Mouse (Mus musculus) liver, postnatal 0 days (tissue): ENCODE results near the gene Naa50. TPM values are rescaled to one million over a fixed set of nuclear protein-coding genes. Genes with fewer than 3 reads are reported as not detected.
A peak's percentile ranks its signal among the peaks of the same experiment; 100 is the strongest.

ENCODE experiments used
- ATAC-seq: fragments of 200-750 bp; cut with Nextera tagmentation; 2 replicates; pipeline ENCODE4 v1.8.0; 2017; ENCODE audit warnings: mild to moderate bottlenecking, moderate library complexity
- DNase-seq: peaks from one replicate; pipeline ENCODE4 v3.0.0-alpha.2; 2016
- H3K27ac ChIP-seq: fragments of 300-500 bp; sonication (generic); 2 replicates; pipeline ENCODE4 v1.5.1; 2014; ENCODE audit warnings: antibody characterized with exemption, moderate library complexity, mild to moderate bottlenecking, low read depth
- H3K27me3 ChIP-seq: fragments of 300-500 bp; sonication (generic); 2 replicates; pipeline ENCODE4 v1.6.1; 2014; ENCODE audit warnings: low read length, control low read depth, mixed read lengths; ENCODE audit not compliant: insufficient read depth
- H3K36me3 ChIP-seq: fragments of 300-500 bp; sonication (generic); replicated peaks from 2 replicates; pipeline ENCODE4 v1.6.1; 2014; ENCODE audit warnings: mild to moderate bottlenecking, control low read depth, low read length, moderate library complexity, mixed read lengths; ENCODE audit not compliant: insufficient read depth
- H3K4me1 ChIP-seq: fragments of 300-500 bp; sonication (generic); 2 replicates; pipeline ENCODE4 v1.6.1; 2014; ENCODE audit warnings: antibody characterized with exemption, mild to moderate bottlenecking, control low read depth; ENCODE audit not compliant: insufficient read depth
- H3K4me2 ChIP-seq: fragments of 300-500 bp; sonication (generic); 2 replicates; pipeline ENCODE4 v1.6.1; 2014; ENCODE audit warnings: low read depth, mild to moderate bottlenecking, low read length, moderate library complexity, mixed read lengths
- H3K4me3 ChIP-seq: fragments of 300-500 bp; sonication (generic); 2 replicates; pipeline ENCODE4 v1.5.1; 2014; ENCODE audit warnings: low read depth, low read length
- H3K9ac ChIP-seq: fragments of 300-500 bp; sonication (generic); replicated peaks from 2 replicates; pipeline ENCODE4 v1.6.1; 2014; ENCODE audit warnings: mild to moderate bottlenecking, moderate library complexity
- H3K9me3 ChIP-seq: fragments of 300-500 bp; sonication (generic); 2 replicates; pipeline ENCODE4 v1.6.1; 2016; ENCODE audit warnings: mild to moderate bottlenecking, control low read depth, low read length, mixed read lengths
- CTCF ChIP-seq: sonication (generic); IDR thresholded peaks from 2 replicates; pipeline ENCODE4 v1.5.1; 2016; ENCODE audit warnings: antibody characterized with exemption, low read depth
- EP300 ChIP-seq: IDR thresholded peaks from 2 replicates; pipeline ENCODE4 v1.6.1; 2016; ENCODE audit warnings: antibody characterized with exemption, low read depth, mild to moderate bottlenecking
- WGBS: fragments of 180-500 bp; shearing (Covaris S2); extraction: QIAGEN DNeasy Blood & Tissue Kit; methylation state at CpG from one replicate; pipeline ENCODE4 v1.1.7; 2014; ENCODE audit not compliant: insufficient replicate concordance; 5-methylcytosine and 5-hydroxymethylcytosine counted together
- polyA plus RNA-seq: library from polyadenylated mRNA; unstranded; fragments of >200 nt; fragmentation: Nextera tagmentation; extraction: Ambion mirVana; gene quantifications from 2 replicates; pipeline ENCODE4 v1.2.1, GENCODE M21; 2015

Naa50 gene
- polyA plus RNA-seq, 1 experiment from 2014 or later, result 46.5 TPM

GRCm38 (mm10) chr16:44109002-44109401 is 30.6 kb upstream of the Naa50 start:
- Histone ChIP-seq H3K27me3 (no peaks in the 10 kb centered on the region), H3K4me2 (no peak overlapping the region), H3K4me3 (no peak overlapping the region), H3K27ac (no peak overlapping the region), H3K9me3 (no peaks in the 10 kb centered on the region), H3K4me1 (no peaks in the 10 kb centered on the region), H3K36me3 (peaks cover 63% of the 10 kb centered on the region), H3K9ac (no peak overlapping the region)
- no peak for TF ChIP-seq EP300
- no peak for TF ChIP-seq CTCF
- no peak for DNase-seq
- 75% methylated on average over 4 of the region's 4 CpGs for WGBS
- no peak for ATAC-seq

GRCm38 (mm10) chr16:44119753-44120501 is 19.7 kb upstream of the Naa50 start:
- no peaks in the 10 kb centered on the region for H3K27me3 ChIP-seq
- WGBS, result 74% methylated on average over 7 of the region's 7 CpGs
- DNase-seq, result no peak

GRCm38 (mm10) chr16:44122122-44122521 is 17.5 kb upstream of the Naa50 start:
- H3K27me3 ChIP-seq, result no peaks in the 10 kb centered on the region
- ATAC-seq, result no peak
- 83% methylated on average over 6 of the region's 6 CpGs for WGBS
- H3K9me3 ChIP-seq, result no peaks in the 10 kb centered on the region
- H3K4me2 ChIP-seq, result no peak overlapping the region
- H3K9ac ChIP-seq, result no peak overlapping the region
- TF ChIP-seq CTCF (no peak), EP300 (no peak)
- H3K4me1 ChIP-seq, result no peaks in the 10 kb centered on the region
- DNase-seq, result no peak
- no peak overlapping the region for H3K4me3 ChIP-seq
- H3K27ac ChIP-seq, result no peak overlapping the region
- no peaks in the 10 kb centered on the region for H3K36me3 ChIP-seq

More at GRCm38 (mm10) chr16:44119753-44120501, 19.7 kb upstream of the Naa50 start:
- Histone ChIP-seq H3K9ac (no peak overlapping the region), H3K4me2 (no peak overlapping the region), H3K36me3 (peaks cover 8% of the 10 kb centered on the region), H3K27ac (no peak overlapping the region), H3K4me1 (no peaks in the 10 kb centered on the region), H3K9me3 (no peaks in the 10 kb centered on the region), H3K4me3 (no peak overlapping the region)
- ATAC-seq, result peak; percentile 45
- TF ChIP-seq EP300 (no peak), CTCF (no peak)

GRCm38 (mm10) chr16:44122574-44122973 is 17.1 kb upstream of the Naa50 start:
- Histone ChIP-seq H3K27ac (no peak overlapping the region), H3K4me3 (no peak overlapping the region), H3K9ac (no peak overlapping the region), H3K4me2 (no peak overlapping the region), H3K36me3 (no peaks in the 10 kb centered on the region), H3K4me1 (no peaks in the 10 kb centered on the region), H3K9me3 (no peaks in the 10 kb centered on the region), H3K27me3 (no peaks in the 10 kb centered on the region)
- TF ChIP-seq EP300, result no peak
- no peak for TF ChIP-seq CTCF
- DNase-seq (no peak), ATAC-seq (no peak)
- 80% methylated on average over 6 of the region's 6 CpGs for WGBS

GRCm38 (mm10) chr16:44122982-44123725 is 16.5 kb upstream of the Naa50 start:
- WGBS, result 81% methylated on average over 7 of the region's 7 CpGs
- TF ChIP-seq CTCF, result no peak
- H3K9me3 ChIP-seq, result no peaks in the 10 kb centered on the region
- H3K36me3 ChIP-seq, result no peaks in the 10 kb centered on the region
- H3K4me2 ChIP-seq, result no peak overlapping the region
- no peak overlapping the region for H3K27ac ChIP-seq
- H3K27me3 ChIP-seq, result no peaks in the 10 kb centered on the region
- no peak for ATAC-seq
- no peak for DNase-seq
- H3K4me3 ChIP-seq, result no peak overlapping the region
- no peaks in the 10 kb centered on the region for H3K4me1 ChIP-seq
- H3K9ac ChIP-seq, result no peak overlapping the region

GRCm38 (mm10) chr16:44123786-44124185 is 15.8 kb upstream of the Naa50 start:
- no peaks in the 10 kb centered on the region for H3K9me3 ChIP-seq
- no peak overlapping the region for H3K4me3 ChIP-seq
- WGBS, result 73% methylated on average over 2 of the region's 2 CpGs
- ATAC-seq (no peak), DNase-seq (no peak)
- H3K4me2 ChIP-seq, result no peak overlapping the region
- no peaks in the 10 kb centered on the region for H3K4me1 ChIP-seq
- no peak overlapping the region for H3K9ac ChIP-seq
- no peaks in the 10 kb centered on the region for H3K27me3 ChIP-seq
- H3K36me3 ChIP-seq, result no peaks in the 10 kb centered on the region
- TF ChIP-seq CTCF, result no peak
- no peak overlapping the region for H3K27ac ChIP-seq
